Mouse (Mus musculus) ES-E14 (cell line): ENCODE measurements around the gene Lasp1.

Experiments used
- HCFC1 ChIP-seq: IDR thresholded peaks from 2 replicates; pipeline ENCODE4 v1.6.1; 2012; ENCODE audit warnings: low read length, inconsistent platforms, borderline replicate concordance; ENCODE audit not compliant: insufficient read depth
- MAFK ChIP-seq: IDR thresholded peaks from 2 replicates; pipeline ENCODE4 v1.6.1; 2014; ENCODE audit warnings: mild to moderate bottlenecking, low read depth, low read length, inconsistent platforms; ENCODE audit not compliant: insufficient read depth
- ZC3H11A ChIP-seq: IDR thresholded peaks from 2 replicates; pipeline ENCODE4 v1.6.1; 2012; ENCODE audit warnings: low read depth, mild to moderate bottlenecking, inconsistent platforms, low read length, borderline replicate concordance
- ZNF384 ChIP-seq: IDR thresholded peaks from 2 replicates; pipeline ENCODE4 v1.6.1; 2012; ENCODE audit warnings: low read depth, low read length, inconsistent platforms

GRCm38 (mm10) chr11:97880362-97880761 is 81.6 kb downstream of the Lasp1 start:
- TF ChIP-seq MAFK, result no peak
- TF ChIP-seq ZC3H11A, result no peak
- no peak for TF ChIP-seq HCFC1
- no peak for TF ChIP-seq ZNF384
